Mouse (Mus musculus) ovary, adult 2 months (tissue): ENCODE data around the gene Cd177. TPM values are rescaled to one million over a fixed set of nuclear protein-coding genes. Genes with fewer than 3 reads are reported as not detected.

Experiments used
- polyA plus RNA-seq: library from polyadenylated mRNA; depleted of rRNA; stranded (reverse); fragments of >200 nt; gene quantifications from 2 replicates; pipeline ENCODE4 v1.2.3, GENCODE M21; 2012; rRNA removed

Cd177 gene
- polyA plus RNA-seq = 3.6 and 5.0 TPM in 2 replicates

DNA sequence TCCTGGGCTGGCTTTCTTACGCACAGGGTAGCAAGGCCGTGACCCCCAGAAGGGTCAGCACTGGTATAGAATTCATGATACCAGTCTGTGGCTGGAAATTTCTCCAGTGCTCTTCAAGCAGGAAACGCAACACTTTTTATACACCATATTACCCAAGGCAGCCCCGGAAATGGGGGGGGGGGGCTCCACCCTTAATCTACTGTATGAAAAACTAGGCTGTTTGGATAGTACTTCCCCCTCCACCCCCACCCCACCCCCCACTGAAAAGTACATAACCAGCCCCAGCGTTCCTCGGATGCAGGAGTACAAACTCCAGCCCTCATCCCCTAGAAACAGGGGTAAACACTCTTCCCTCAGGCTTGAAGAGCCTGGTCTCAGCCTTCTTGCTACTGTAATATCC lies at the start of gene Cd177:
TSS of gene Cd177 (minus strand) at position 101 of the 400 bp plus-strand sequence.

DNA sequence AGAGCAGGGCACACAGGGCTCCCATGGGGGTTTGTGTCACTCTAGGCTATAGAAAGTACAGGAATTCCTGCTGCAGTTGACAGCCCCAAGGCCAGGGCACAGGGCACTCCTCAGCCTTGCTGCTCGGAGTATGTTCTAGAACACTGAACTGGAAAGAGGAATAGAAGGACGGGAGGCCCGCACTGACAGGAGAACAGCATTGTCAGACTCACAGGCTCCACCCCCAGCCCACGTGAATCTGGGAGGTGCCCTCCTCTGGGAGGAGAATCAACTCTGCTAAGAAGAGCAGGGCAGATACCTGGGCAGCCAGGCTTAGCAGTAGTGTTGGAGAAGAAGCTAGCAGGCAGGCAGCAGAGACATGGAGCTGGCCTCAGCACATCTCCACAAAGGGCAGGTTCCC lies 16.8 kb upstream of the Cd177 start, which contains the start of gene Ceacam10:
TSS of gene Ceacam10 (plus strand) at position 289 of the 400 bp plus-strand sequence.

GRCm38 (mm10) chr7:24726808-24727207 lies 33.3 kb downstream of the Cd177 start, which contains the start of gene Gm4763:
TSS of gene Gm4763 (minus strand) at chr7:24726908.

DNA sequence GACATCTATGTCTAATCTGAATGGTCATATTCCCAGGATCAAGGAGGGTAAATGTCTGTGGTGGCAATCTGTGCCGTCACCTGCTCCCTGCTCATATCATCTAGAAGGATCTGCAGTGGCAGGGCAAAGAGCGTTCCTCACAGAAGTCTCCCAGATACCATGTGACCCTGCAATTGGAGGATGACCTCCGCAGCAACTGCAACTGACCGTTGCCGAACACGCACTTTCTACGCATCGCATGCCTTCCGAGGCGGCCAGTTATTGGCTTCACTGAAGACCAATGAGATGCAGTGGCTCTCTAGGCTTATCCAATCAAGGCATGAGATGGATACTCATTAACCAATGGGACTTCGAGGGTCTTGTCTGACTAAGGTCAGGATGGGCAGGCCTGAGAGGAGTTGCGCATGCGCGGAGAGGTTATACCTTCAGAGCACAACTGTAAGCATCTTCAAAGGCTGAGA lies 51.2 kb downstream of the Cd177 start, which contains the start of gene BC049730:
TSS of gene BC049730 (plus strand) at position 411 of the 461 bp plus-strand sequence.

Other genes starting within 250 kb of the Cd177 start
- gene AC161166.1, start 247.9 kb downstream of the Cd177 start, polyA plus RNA-seq = not detected in 2 replicates
- gene Irgq, start 229.6 kb downstream of the Cd177 start, polyA plus RNA-seq = 21.1 and 23.3 TPM in 2 replicates
- 7.3 and 9.0 TPM in 2 replicates for gene Pinlyp, start 214.2 kb downstream of the Cd177 start, polyA plus RNA-seq
- 68.3 and 73.5 TPM in 2 replicates for gene Xrcc1, start 214.0 kb downstream of the Cd177 start, polyA plus RNA-seq
- 29.5 and 37.1 TPM in 2 replicates for gene Ethe1, start 172.8 kb downstream of the Cd177 start, polyA plus RNA-seq
- 0.87 and 0.89 TPM in 2 replicates for gene Zfp575, start 172.7 kb downstream of the Cd177 start, polyA plus RNA-seq
- 2.6 and 3.5 TPM in 2 replicates for gene Phldb3, start 149.5 kb downstream of the Cd177 start, polyA plus RNA-seq
- 3.0 and 3.6 TPM in 2 replicates for gene Lypd3, start 123.8 kb downstream of the Cd177 start, polyA plus RNA-seq
- not detected in 2 replicates for gene Tex101, start 83.6 kb downstream of the Cd177 start, polyA plus RNA-seq
- not detected in 2 replicates for gene BC049730, start 51.1 kb downstream of the Cd177 start, polyA plus RNA-seq
- not detected in 2 replicates for gene Gm4763, start 33.4 kb downstream of the Cd177 start, polyA plus RNA-seq
- gene Ceacam10, start 16.9 kb upstream of the Cd177 start, polyA plus RNA-seq = 0.25 and 0.35 TPM in 2 replicates
- 0.84 and 1.3 TPM in 2 replicates for gene Gm9844, start 101.9 kb upstream of the Cd177 start, polyA plus RNA-seq
- not detected in 2 replicates for gene Lypd4, start 109.6 kb upstream of the Cd177 start, polyA plus RNA-seq
- not detected in 2 replicates for gene Dmrtc2, start 109.7 kb upstream of the Cd177 start, polyA plus RNA-seq
- gene Rps19, start 124.1 kb upstream of the Cd177 start, polyA plus RNA-seq = 750 and 831 TPM in 2 replicates
- gene Cd79a, start 137.1 kb upstream of the Cd177 start, polyA plus RNA-seq = 1.5 and 2.0 TPM in 2 replicates
- 299 and 332 TPM in 2 replicates for gene Arhgef1, start 142.6 kb upstream of the Cd177 start, polyA plus RNA-seq
- not detected in 2 replicates for gene Gm4881, start 184.2 kb upstream of the Cd177 start, polyA plus RNA-seq
- 770 and 891 TPM in 2 replicates for gene Rabac1, start 212.4 kb upstream of the Cd177 start, polyA plus RNA-seq
- gene Atp1a3, start 245.6 kb upstream of the Cd177 start, polyA plus RNA-seq = 18.6 and 25.7 TPM in 2 replicates